Mouse (Mus musculus) telencephalon, adult 2 months (tissue): ENCODE results near the gene Med6.
"Not testable (repeated sequence)": the region's sequence is repeated elsewhere in the genome, so short reads cannot be mapped to it uniquely, and the experiment has no call there.

Experiments
- DNase-seq: peaks from one replicate; pipeline ENCODE4 v3.0.0-alpha.2; 2011; ENCODE audit warnings: low read depth, low spot score

The Med6 gene

GRCm38 (mm10) chr12:81549286-81549685 is 45.5 kb downstream of the Med6 start:
- no peak for DNase-seq

- no peak for DNase-seq
These were observed 47.6 kb downstream of the Med6 start for GRCm38 (mm10) chr12:81547163-81547562.

GRCm38 (mm10) chr12:81533029-81533419 is 61.8 kb downstream of the Med6 start:
- DNase-seq, result no peak

- peak; percentile 90 for DNase-seq
These were observed 62.3 kb downstream of the Med6 start, which contains the start of the genes Gm20498 and Synj2bp for GRCm38 (mm10) chr12:81532316-81533028. TSS of gene Gm20498 (minus strand) at chr12:81532905. TSS of gene Synj2bp (minus strand) at chr12:81532911.

GRCm38 (mm10) chr12:81530587-81530986 is 64.2 kb downstream of the Med6 start:
- DNase-seq, result not testable (repeated sequence)
